Mouse (Mus musculus) yolk sac, embryonic 10.5 days (tissue): ENCODE data around the gene Scaf4.

ENCODE experiments used
- DNase-seq: peaks from one replicate; pipeline ENCODE4 v3.0.0-alpha.2; 2017; ENCODE audit warnings: low spot score

Scaf4 gene

DNA sequence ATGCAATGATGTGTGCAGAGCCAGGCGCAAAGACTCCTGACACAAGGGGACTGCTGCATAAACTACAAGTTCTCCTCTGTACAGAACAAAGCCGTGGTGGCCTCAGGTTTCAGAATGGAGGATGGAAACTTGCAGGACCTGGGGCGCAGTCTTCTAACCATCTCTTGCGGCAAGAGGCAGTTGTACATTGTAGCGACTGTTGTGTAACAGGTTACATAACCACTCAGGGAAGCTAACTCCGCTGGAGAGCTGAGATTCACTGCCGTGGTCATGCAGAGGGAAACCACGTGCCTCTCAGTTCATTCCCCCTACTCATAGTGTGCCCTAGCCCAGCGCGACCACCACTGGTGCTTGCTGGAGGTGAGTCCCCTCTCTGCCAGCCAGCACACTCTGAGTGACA lies 85.1 kb downstream of the Scaf4 start:
- no peak for DNase-seq

DNA sequence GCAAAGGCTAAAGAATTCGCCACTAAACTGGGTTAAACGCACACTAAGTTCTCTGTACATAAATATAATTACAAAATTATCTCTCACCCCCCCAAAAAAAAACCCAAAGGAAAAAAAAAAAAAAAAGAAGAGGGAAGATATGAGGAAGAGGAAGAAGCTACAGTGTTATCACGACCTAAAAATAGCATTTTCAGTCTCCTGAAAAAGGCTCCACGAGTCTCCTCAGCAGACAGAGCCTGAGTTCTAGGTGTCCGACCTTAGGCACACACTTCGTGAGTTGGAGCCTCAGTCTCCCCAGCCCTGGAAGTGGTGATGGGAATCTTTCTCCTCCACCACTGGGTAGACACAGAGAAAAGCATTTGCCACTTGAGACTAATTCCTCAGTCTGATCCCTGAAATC lies 85.7 kb downstream of the Scaf4 start:
- no peak for DNase-seq

DNA sequence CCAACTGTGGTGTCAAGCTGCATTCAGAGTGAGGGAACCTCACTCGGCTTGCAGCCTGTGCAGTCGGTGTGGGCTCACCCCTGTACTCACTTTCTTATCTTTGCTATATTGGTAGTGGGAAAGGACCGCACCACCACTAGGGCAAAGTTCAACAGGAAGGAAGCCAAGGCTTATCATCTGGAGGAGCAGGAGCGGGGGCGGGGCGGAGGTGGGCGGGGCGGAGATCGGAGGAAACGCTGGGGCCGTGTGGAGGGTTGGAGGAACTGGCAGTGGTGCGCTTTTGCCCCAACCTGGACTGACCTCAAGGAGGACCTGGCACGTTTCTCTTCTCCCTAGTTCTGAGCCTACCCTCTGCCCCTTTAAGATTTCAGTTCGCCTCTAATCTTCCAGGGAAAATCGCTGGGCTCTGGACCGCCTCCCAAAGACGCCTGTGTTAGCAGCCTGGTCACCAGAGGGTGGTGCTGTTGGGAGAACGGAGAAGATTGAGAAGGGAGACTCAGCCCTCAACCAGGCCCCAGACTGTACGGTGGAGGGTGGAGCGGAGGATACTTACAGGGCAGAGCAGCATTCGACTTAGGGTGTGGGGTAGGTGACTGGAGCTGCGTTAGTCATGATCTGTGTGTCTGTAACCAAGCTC lies 86.8 kb downstream of the Scaf4 start:
- peak; percentile 97 for DNase-seq

DNA sequence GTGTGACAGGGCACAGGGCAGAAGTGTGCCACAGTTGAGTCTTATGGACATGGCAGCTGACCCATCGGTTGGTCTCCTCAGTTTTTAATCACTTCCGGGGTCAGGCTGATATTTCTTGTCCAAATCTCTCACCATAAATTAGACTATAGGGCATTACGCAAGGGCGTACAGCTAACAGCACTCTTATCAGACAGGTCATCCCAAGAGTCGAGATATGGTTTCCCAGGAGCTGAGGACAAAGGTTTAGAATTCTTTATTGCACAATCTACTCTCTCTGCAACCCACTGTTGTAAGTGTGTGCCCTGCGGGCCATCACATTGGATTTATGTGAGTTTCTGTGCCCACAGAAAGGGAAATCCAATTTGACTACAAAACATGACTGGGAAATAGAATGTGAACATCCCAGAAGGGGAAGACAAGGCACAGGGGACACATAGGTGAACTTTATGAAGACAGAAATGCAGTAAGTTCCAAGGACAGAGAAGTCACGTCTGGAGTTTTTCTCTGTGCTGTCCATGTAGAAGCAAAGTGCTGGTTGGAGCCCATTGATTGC lies 87.5 kb downstream of the Scaf4 start:
- DNase-seq, result peak; percentile 79

DNA sequence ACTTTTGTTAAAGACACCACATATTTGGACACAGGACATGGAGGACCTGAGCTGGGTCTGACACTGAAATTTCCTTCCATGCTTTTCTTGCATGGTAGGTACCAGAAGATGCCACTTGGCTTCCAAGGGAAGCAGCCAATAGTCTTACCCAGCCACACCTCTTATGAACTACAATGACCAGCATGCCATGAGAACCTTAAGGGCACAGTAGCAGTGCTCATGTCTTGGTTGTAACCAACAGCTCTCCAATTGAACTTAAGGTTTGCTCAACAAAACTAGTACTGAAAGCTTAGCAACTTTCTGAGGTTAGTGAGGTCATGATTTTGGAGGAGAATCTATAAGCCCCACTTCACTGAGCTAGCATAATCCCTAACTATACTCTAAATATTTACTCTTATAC lies 90.6 kb downstream of the Scaf4 start:
- DNase-seq, result no peak

DNA sequence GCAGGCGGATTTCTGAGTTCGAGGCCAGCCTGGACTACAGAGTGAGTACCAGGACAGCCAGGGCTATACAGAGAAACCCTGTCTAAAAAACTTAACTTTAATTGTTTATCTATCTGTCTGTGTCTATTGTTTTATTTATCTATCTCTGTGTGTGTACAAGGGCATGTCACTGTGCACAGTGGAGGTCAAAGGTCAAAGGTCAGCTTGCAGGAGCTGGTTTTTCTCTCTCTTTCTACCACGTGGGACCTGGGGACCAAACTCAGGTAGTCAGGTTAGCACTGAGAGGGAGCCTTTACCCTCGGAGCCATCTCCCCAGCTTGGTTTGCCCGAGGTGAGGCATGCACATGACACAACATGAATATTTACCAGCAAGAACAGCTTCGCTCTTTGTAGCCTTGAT lies 93.0 kb downstream of the Scaf4 start:
- DNase-seq, result peak; percentile 72

DNA sequence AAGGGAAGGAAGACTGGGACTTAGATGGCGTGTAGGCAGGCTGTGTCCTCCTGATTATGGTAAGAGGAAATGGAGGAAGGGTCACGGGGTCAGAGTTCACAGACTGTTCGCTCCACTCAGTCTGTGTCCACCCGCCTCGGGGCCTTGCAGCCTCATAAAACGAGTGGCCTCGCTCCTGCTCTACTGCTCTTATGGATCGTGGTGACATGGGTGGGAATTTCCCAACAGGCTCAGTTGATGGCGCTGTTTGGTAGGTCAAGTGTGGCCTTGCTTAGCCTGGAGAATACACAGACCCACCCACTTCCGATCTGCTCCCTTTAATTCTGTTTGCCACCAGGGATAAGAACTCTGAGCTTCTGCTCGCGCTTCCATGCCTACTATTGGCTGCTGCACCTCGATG lies 96.8 kb downstream of the Scaf4 start:
- DNase-seq, result peak; percentile 56

DNA sequence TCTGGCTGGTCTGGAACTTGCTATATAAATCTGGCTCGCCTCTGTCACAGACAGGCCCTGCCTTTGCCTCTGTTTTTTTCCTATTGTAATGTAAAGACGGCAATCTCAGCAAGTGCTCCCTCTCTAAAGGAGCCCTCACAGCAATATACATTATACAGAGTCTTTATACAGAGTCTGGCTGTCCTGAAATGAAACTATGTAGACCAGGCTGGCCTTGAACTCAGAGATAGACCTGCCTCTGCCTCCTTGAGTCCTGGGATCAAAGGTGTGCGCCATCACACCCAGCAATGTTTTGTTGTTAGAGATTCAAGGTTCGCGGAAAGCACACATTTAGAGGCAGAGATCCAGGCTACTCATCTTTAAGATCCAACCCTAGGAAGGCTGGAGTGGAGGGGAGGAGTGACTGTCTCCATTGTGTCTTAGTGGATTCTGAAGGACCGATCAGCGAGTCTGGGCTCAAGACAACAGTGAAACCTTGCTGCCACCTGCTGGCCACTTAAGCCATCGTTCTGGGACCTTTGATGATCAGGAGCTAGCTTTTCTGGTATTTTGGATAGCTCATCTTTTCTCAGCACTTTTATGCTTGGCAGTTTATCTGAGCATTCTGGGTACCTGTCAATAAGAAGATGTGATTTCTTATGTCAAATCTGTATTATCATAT lies 98.2 kb downstream of the Scaf4 start:
- peak; percentile 53 for DNase-seq

DNA sequence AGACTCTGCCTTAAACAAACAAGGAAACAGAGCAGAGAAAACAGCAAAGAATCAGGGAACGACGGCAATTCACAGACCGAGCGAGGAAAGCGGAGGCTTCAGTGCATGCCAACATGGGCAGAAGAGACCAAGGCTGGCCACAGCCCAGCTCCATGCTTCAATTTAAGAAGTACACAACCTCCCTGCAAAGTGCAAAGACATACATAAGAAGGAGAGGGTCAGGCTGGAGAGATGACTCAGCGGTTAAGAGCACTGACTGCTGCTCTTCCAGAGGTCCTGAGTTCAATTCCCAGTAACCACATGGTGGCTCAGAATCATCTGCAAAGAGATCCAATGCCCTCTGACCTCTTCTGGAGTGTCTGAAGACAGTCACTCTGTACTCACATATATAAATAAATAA lies 100.2 kb downstream of the Scaf4 start:
- DNase-seq, result no peak

DNA sequence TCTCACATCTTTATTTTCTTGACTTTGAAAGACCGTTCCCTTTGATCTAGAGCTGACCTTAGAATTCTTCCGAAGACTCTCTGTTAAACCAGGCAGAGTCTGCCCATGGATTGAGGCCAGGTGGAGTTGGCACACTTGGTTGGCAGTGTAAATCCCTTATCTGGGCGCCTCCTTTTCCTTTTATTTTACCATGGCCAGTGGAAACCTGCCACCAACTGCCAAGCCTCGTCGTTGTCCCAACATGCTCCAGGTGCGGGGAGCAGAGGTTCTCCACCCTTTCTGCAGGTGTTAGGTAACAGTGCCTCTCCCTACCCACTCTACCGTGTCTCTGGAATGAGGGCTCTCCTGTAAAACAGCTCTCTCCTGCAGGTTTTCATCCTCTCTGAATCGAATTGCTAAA lies 102.6 kb downstream of the Scaf4 start:
- DNase-seq, result no peak

DNA sequence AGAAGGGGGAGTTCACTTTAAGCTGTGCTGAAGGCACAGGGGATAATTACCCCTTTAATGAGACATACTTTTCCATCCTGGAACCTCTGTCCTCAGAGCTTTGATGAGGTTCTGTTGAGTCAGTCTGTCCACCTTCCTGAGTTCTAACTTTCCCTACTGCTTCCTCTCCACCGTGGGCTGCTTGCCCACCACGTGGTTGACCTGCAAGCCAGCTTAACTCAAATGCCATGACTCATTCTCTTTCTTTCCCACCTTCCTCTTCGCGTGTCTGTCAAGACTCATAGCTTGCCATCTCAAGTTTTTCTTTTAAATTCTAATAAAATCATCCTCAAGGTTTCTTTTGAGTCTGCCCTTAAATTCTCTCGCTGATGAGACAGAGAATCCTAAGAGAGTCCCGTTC lies 103.3 kb downstream of the Scaf4 start:
- DNase-seq, result no peak

DNA sequence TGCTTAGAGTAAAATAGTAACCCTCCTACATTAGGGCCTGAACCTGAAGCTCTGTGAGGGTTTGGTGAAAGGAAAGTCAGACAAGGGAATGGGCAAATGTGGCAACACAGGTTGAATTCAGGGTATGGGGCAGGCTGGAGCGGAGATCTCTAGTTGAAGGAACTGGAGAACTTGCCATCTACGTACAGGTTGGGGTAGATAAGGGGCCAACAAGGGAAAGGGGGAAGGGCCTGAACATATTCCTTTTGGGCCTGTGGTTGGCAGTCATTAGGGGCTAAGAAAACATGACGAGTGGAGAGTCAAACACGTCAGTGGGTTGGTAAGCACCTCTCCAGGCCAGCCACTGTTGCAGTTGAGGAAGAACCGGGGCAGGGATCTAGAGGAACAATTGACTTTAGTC lies 104.4 kb downstream of the Scaf4 start:
- no peak for DNase-seq

DNA sequence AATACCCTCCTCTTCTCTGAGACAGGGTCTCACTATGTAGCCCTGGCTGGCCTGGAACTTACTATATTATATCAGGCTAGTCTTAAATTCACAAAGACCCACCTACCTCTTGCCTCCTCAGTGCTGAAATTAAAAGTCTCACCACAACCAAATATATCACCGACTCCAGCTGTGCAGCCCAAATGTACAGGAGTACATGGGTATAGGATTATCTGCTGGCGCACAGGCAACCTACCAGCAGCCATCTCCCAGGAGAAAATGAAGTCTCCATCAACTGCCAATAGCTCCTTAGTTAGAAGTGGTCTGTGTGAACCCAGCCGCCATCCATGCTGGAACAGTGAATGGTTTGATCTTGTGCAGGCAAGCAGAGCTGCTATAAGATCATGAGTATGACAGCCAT lies 105.9 kb downstream of the Scaf4 start:
- no peak for DNase-seq

DNA sequence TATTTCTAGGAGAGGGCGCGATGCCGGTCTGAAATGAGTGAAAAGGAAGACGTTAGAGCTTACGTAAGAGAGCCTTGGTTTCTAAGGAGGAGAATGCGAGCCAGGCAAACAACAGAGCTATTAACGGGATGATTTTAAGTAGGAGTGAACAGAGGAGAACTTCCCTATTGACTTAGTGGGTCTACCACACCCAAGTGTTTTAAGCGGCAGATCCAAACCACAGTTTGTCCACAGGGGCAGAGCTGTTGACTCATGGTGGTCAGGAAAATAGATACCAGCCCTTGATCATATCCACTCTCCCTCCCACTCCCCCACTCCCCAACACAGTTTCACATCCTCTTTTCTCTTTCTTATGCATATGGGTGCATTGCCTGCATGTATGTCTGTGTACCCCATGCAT lies 106.9 kb downstream of the Scaf4 start:
- no peak for DNase-seq

DNA sequence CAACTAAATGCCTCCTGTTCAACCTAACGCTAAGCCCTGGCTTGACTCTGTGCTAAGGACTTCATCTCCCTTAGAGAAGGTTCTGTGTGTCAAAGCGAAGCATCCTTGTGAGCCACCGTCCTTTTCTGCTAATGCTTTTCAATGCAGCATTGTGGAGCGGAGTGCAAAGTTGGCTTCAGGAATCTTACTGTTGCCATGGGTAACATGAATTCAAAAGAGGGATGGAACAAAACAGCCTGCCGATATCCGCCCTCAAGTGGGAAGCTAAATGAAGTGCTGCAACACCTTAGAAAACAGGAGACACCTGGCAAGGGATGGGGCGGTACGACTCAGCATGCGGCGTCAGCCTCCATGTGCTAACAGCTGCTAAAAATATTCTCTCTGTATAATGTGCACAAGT lies 107.8 kb downstream of the Scaf4 start:
- no peak for DNase-seq
